Mouse (Mus musculus): ENCODE data around the gene Nipbl. TPM values are rescaled to one million over a fixed set of nuclear protein-coding genes. Genes with fewer than 3 reads are reported as not detected.
"Not testable (repeated sequence)": the region's sequence is repeated elsewhere in the genome, so short reads cannot be mapped to it uniquely, and the experiment has no call there.

Nipbl gene
- polyA plus RNA-seq, 1 experiment from 2014 or later, result 17.9 TPM

- H3K36me3 ChIP-seq, result peaks cover 25% of the 10 kb centered on the region
- H3K27ac ChIP-seq; H3K9me3 ChIP-seq; H3K4me3 ChIP-seq; H3K4me1 ChIP-seq (replicated peaks); ATAC-seq (ENCODE audit: low FRiP score); H3K27me3 ChIP-seq; H3K9ac ChIP-seq; H3K4me2 ChIP-seq: not testable (repeated sequence)
- WGBS, result 92% methylated on average over 4 of the region's 4 CpGs
Observed at GRCm38 (mm10) chr15:8277916-8278315, 166.3 kb downstream of the Nipbl start.

- H3K27ac ChIP-seq, result no peak overlapping the region
- ATAC-seq (ENCODE audit: low FRiP score), result no peak
- H3K4me2 ChIP-seq, result no peak overlapping the region
- WGBS, result 93% methylated on average over 8 of the region's 8 CpGs
- peaks cover 4% of the 10 kb centered on the region for H3K9me3 ChIP-seq
- H3K27me3 ChIP-seq, result no peaks in the 10 kb centered on the region
- no peak overlapping the region for H3K4me3 ChIP-seq
- peaks cover 82% of the 10 kb centered on the region for H3K36me3 ChIP-seq
- H3K9ac ChIP-seq, result no peak overlapping the region
- H3K4me1 ChIP-seq (replicated peaks), result no peaks in the 10 kb centered on the region
Observed at GRCm38 (mm10) chr15:8271952-8272351, 172.3 kb downstream of the Nipbl start.

- WGBS, result 91% methylated on average over 8 of the region's 8 CpGs
- no peaks in the 10 kb centered on the region for H3K27me3 ChIP-seq
- no peak for ATAC-seq (ENCODE audit: low FRiP score)
Observed at GRCm38 (mm10) chr15:8268231-8268630, 176.0 kb downstream of the Nipbl start.

GRCm38 (mm10) chr15:8267211-8267610 lies 177.1 kb downstream of the Nipbl start:
- Histone ChIP-seq H3K4me2 (no peak overlapping the region), H3K9me3 (no peaks in the 10 kb centered on the region), H3K27me3 (no peaks in the 10 kb centered on the region), H3K4me1 (replicated peaks) (no peaks in the 10 kb centered on the region), H3K4me3 (no peak overlapping the region), H3K27ac (no peak overlapping the region), H3K36me3 (peaks cover 92% of the 10 kb centered on the region), H3K9ac (no peak overlapping the region)
- no peak for ATAC-seq (ENCODE audit: low FRiP score)
- 93% methylated on average over 3 of the region's 3 CpGs for WGBS

More at GRCm38 (mm10) chr15:8268231-8268630, 176.0 kb downstream of the Nipbl start:
- no peak overlapping the region for H3K4me3 ChIP-seq
- H3K4me1 ChIP-seq (replicated peaks), result no peaks in the 10 kb centered on the region
- H3K9me3 ChIP-seq, result no peaks in the 10 kb centered on the region
- peaks cover 93% of the 10 kb centered on the region for H3K36me3 ChIP-seq
- no peak overlapping the region for H3K4me2 ChIP-seq
- H3K27ac ChIP-seq, result no peak overlapping the region
- no peak overlapping the region for H3K9ac ChIP-seq

- Histone ChIP-seq H3K4me1 (replicated peaks) (no peaks in the 10 kb centered on the region), H3K27me3 (no peaks in the 10 kb centered on the region), H3K9me3 (no peaks in the 10 kb centered on the region), H3K9ac (no peak overlapping the region), H3K27ac (no peak overlapping the region), H3K4me3 (no peak overlapping the region), H3K36me3 (peaks cover 92% of the 10 kb centered on the region), H3K4me2 (no peak overlapping the region)
- ATAC-seq (ENCODE audit: low FRiP score), result no peak
- WGBS, result 91% methylated on average over 3 of the region's 3 CpGs
Observed at GRCm38 (mm10) chr15:8265946-8266345, 178.3 kb downstream of the Nipbl start.

Other genes starting within 250 kb of the Nipbl start
- not detected in 2 replicates for gene Gm2310, start 75.5 kb upstream of the Nipbl start, polyA plus RNA-seq (2015; fragmentation: Nextera tagmentation; extraction: Ambion mirVana)

Measured in hindbrain, embryonic 13.5 days (tissue).